Mouse (Mus musculus): ENCODE measurements around the gene Tekt3.

Gene Tekt3

GRCm38 (mm10) chr11:63066526-63066925 is 5.1 kb downstream of the Tekt3 start:
- no peak for DNase-seq

GRCm38 (mm10) chr11:63070081-63070480 is 8.6 kb downstream of the Tekt3 start:
- DNase-seq: no peak

GRCm38 (mm10) chr11:63084536-63084935 is 23.1 kb downstream of the Tekt3 start:
- DNase-seq: no peak

- DNase-seq: no peak
These were observed 27.2 kb downstream of the Tekt3 start for GRCm38 (mm10) chr11:63088672-63089071.

GRCm38 (mm10) chr11:63090210-63090609 is 28.8 kb downstream of the Tekt3 start:
- no peak for DNase-seq

GRCm38 (mm10) chr11:63090986-63091385 is 29.5 kb downstream of the Tekt3 start:
- no peak for DNase-seq

- DNase-seq: no peak
These were observed 30.8 kb downstream of the Tekt3 start for GRCm38 (mm10) chr11:63092271-63092670.

GRCm38 (mm10) chr11:63093601-63094000 is 32.1 kb downstream of the Tekt3 start:
- no peak for DNase-seq

- no peak for DNase-seq
These were observed 33.0 kb downstream of the Tekt3 start for GRCm38 (mm10) chr11:63094496-63094895.

GRCm38 (mm10) chr11:63098016-63098415 is 36.6 kb downstream of the Tekt3 start:
- no peak for DNase-seq

GRCm38 (mm10) chr11:63099390-63099789 is 37.9 kb downstream of the Tekt3 start:
- no peak for DNase-seq

GRCm38 (mm10) chr11:63103256-63103655 is 41.8 kb downstream of the Tekt3 start:
- no peak for DNase-seq

- DNase-seq: no peak
These were observed 42.6 kb downstream of the Tekt3 start for GRCm38 (mm10) chr11:63104026-63104425.

GRCm38 (mm10) chr11:63109230-63109775 is 47.8 kb downstream of the Tekt3 start:
- no peak for DNase-seq

GRCm38 (mm10) chr11:63110329-63110728 is 48.9 kb downstream of the Tekt3 start:
- no peak for DNase-seq

- DNase-seq: no peak
These were observed 53.6 kb downstream of the Tekt3 start for GRCm38 (mm10) chr11:63114807-63115641.

GRCm38 (mm10) chr11:63116652-63117051 is 55.2 kb downstream of the Tekt3 start:
- no peak for DNase-seq

GRCm38 (mm10) chr11:63117266-63117665 is 55.8 kb downstream of the Tekt3 start:
- DNase-seq: no peak

- no peak for DNase-seq
These were observed 58.3 kb downstream of the Tekt3 start for GRCm38 (mm10) chr11:63119791-63120190.

GRCm38 (mm10) chr11:63122249-63122648 is 60.8 kb downstream of the Tekt3 start:
- DNase-seq: no peak

- no peak for DNase-seq
These were observed 61.4 kb downstream of the Tekt3 start for GRCm38 (mm10) chr11:63122776-63123350.

GRCm38 (mm10) chr11:63124316-63124715 is 62.9 kb downstream of the Tekt3 start:
- DNase-seq: no peak

- DNase-seq: no peak
These were observed 64.5 kb downstream of the Tekt3 start for GRCm38 (mm10) chr11:63125832-63126456.

GRCm38 (mm10) chr11:63126976-63127375 is 65.5 kb downstream of the Tekt3 start:
- no peak for DNase-seq

Data from thymus, postnatal 25 days (tissue).